Mouse (Mus musculus) bone marrow, adult 2 months (tissue): Measurements from ENCODE around the gene Cep126.

Experiments used
- CTCF ChIP-seq: fragments of 200-500 bp; IDR thresholded peaks from 2 replicates; pipeline ENCODE4 v1.5.1; 2011; ENCODE audit warnings: low read length, control low read depth; ENCODE audit not compliant: control insufficient read depth, insufficient read depth
- POLR2A ChIP-seq: fragments of 200-500 bp; IDR thresholded peaks from 2 replicates; pipeline ENCODE4 v1.6.1; 2011; ENCODE audit warnings: low read depth, mild to moderate bottlenecking, control low read depth, low read length, borderline replicate concordance; ENCODE audit not compliant: control insufficient read depth

- TF ChIP-seq CTCF (no peak), POLR2A (no peak)
Observed at GRCm38 (mm10) chr9:8100962-8101361, 33.1 kb downstream of the Cep126 start.
